Mouse (Mus musculus) midbrain, postnatal 0 days (tissue): Measurements from ENCODE around the gene Ccr1l1. TPM values are rescaled to one million over a fixed set of nuclear protein-coding genes. Genes with fewer than 3 reads are reported as not detected.
"Not testable (repeated sequence)": the region's sequence is repeated elsewhere in the genome, so short reads cannot be mapped to it uniquely, and the experiment has no call there.

ENCODE experiments used
- ATAC-seq: fragments of 200-750 bp; cut with Nextera tagmentation; 2 replicates; pipeline ENCODE4 v1.8.0; 2017; ENCODE audit warnings: moderate number of reproducible peaks, mild to moderate bottlenecking, moderate TSS enrichment, moderate library complexity; ENCODE audit not compliant: low FRiP score
- DNase-seq: peaks from one replicate; pipeline ENCODE4 v3.0.0-alpha.2; 2015; ENCODE audit warnings: low spot score
- H3K27ac ChIP-seq: fragments of 300-500 bp; sonication (generic); 2 replicates; pipeline ENCODE4 v1.5.1; 2014; ENCODE audit warnings: low read depth, mild to moderate bottlenecking, low read length, mixed read lengths
- H3K27me3 ChIP-seq: fragments of 300-500 bp; sonication (generic); 2 replicates; pipeline ENCODE4 v1.6.1; 2014; ENCODE audit warnings: low read length, control low read depth, mixed read lengths; ENCODE audit not compliant: insufficient read depth
- H3K36me3 ChIP-seq: fragments of 300-500 bp; sonication (generic); 2 replicates; pipeline ENCODE4 v1.6.1; 2014; ENCODE audit warnings: low read length, control low read depth, mixed read lengths; ENCODE audit not compliant: insufficient read depth
- H3K4me1 ChIP-seq: fragments of 300-500 bp; sonication (generic); 2 replicates; pipeline ENCODE4 v1.6.1; 2014; ENCODE audit warnings: mild to moderate bottlenecking, control low read depth, antibody characterized with exemption, low read length, mixed read lengths; ENCODE audit not compliant: insufficient read depth
- H3K4me2 ChIP-seq: fragments of 300-500 bp; sonication (generic); 2 replicates; pipeline ENCODE4 v1.6.1; 2014; ENCODE audit warnings: low read depth, mild to moderate bottlenecking, low read length, mixed read lengths; ENCODE audit not compliant: poor library complexity, severe bottlenecking
- H3K4me3 ChIP-seq: fragments of 300-500 bp; sonication (generic); 2 replicates; pipeline ENCODE4 v1.5.1; 2014; ENCODE audit warnings: low read depth, mild to moderate bottlenecking, low read length, moderate library complexity
- H3K9ac ChIP-seq: fragments of 300-500 bp; sonication (generic); replicated peaks from 2 replicates; pipeline ENCODE4 v1.6.1; 2014; ENCODE audit warnings: mild to moderate bottlenecking, low read length, moderate library complexity, mixed read lengths; ENCODE audit not compliant: poor library complexity, severe bottlenecking
- H3K9me3 ChIP-seq: fragments of 300-500 bp; sonication (generic); 2 replicates; pipeline ENCODE4 v1.6.1; 2016; ENCODE audit warnings: low read length, control low read depth
- CTCF ChIP-seq: IDR thresholded peaks from 2 replicates; pipeline ENCODE4 v1.5.1; 2016; ENCODE audit warnings: antibody characterized with exemption, mild to moderate bottlenecking
- WGBS: fragments of 180-500 bp; shearing (Covaris S2); extraction: QIAGEN DNeasy Blood & Tissue Kit; methylation state at CpG from one replicate; pipeline ENCODE4 v1.1.7; 2014; 5-methylcytosine and 5-hydroxymethylcytosine counted together
- polyA plus RNA-seq: library from polyadenylated mRNA; unstranded; fragments of >200 nt; fragmentation: Nextera tagmentation; extraction: Ambion mirVana; gene quantifications from 2 replicates; pipeline ENCODE4 v1.2.1, GENCODE M21; 2015
- total RNA-seq: library from RNA; depleted of rRNA; stranded (reverse); fragments of >200 nt; gene quantifications from 2 replicates; pipeline ENCODE4 v1.2.3, GENCODE M21; 2014

Gene Ccr1l1
- total and polyA plus RNA-seq, 2 experiments from 2014 or later: not detected

- WGBS: 92% methylated on average over 1 of the region's 1 CpGs
Observed at GRCm38 (mm10) chr9:123968290-123968912, 9.8 kb downstream of the Ccr1l1 start, which contains the start of gene Ccr1. Gene Ccr1, minus strand, starts transcription at chr9:123968692.

GRCm38 (mm10) chr9:123966858-123967495 lies 11.2 kb downstream of the Ccr1l1 start:
- WGBS: 94% methylated on average over 1 of the region's 4 CpGs
- not testable (repeated sequence) for H3K27me3 ChIP-seq, H3K9me3 ChIP-seq, ATAC-seq, H3K4me1 ChIP-seq, H3K27ac ChIP-seq, H3K4me3 ChIP-seq, H3K36me3 ChIP-seq, H3K9ac ChIP-seq, DNase-seq, H3K4me2 ChIP-seq

More at GRCm38 (mm10) chr9:123968290-123968912, 9.8 kb downstream of the Ccr1l1 start, which contains the start of gene Ccr1:
- no peak within 1 kb of the TSS for H3K9ac ChIP-seq
- H3K27ac ChIP-seq: no peak within 1 kb of the TSS
- no peaks in the 10 kb centered on the region for H3K27me3 ChIP-seq
- no peaks in the 10 kb centered on the region for H3K9me3 ChIP-seq
- H3K4me1 ChIP-seq: no peaks in the 10 kb centered on the region
- ATAC-seq (no peak), DNase-seq (no peak)
- H3K4me2 ChIP-seq: no peak within 1 kb of the TSS
- TF ChIP-seq CTCF: no peak
- H3K36me3 ChIP-seq: no peaks in the 10 kb centered on the region
- H3K4me3 ChIP-seq: no peak within 1 kb of the TSS

- Histone ChIP-seq H3K27ac (no peak overlapping the region), H3K9me3 (no peaks in the 10 kb centered on the region), H3K27me3 (no peaks in the 10 kb centered on the region), H3K4me3 (no peak overlapping the region), H3K4me2 (no peak overlapping the region), H3K4me1 (no peaks in the 10 kb centered on the region), H3K36me3 (no peaks in the 10 kb centered on the region), H3K9ac (no peak overlapping the region)
- ATAC-seq (no peak), DNase-seq (no peak)
- no peak for TF ChIP-seq CTCF
- 86% methylated on average over 3 of the region's 3 CpGs for WGBS
Observed at GRCm38 (mm10) chr9:123964776-123965175, 13.4 kb downstream of the Ccr1l1 start.

- Histone ChIP-seq H3K4me2 (no peak overlapping the region), H3K9me3 (no peaks in the 10 kb centered on the region), H3K36me3 (no peaks in the 10 kb centered on the region), H3K27me3 (no peaks in the 10 kb centered on the region), H3K4me1 (no peaks in the 10 kb centered on the region), H3K9ac (no peak overlapping the region), H3K27ac (no peak overlapping the region), H3K4me3 (no peak overlapping the region)
- 65% methylated on average over 1 of the region's 1 CpGs for WGBS
- DNase-seq (no peak), ATAC-seq (no peak)
- no peak for TF ChIP-seq CTCF
Observed at GRCm38 (mm10) chr9:123960161-123960560, 18.0 kb downstream of the Ccr1l1 start.

- ATAC-seq (no peak), DNase-seq (no peak)
- no peak overlapping the region for H3K4me2 ChIP-seq
- no peaks in the 10 kb centered on the region for H3K9me3 ChIP-seq
- 74% methylated on average over 3 of the region's 3 CpGs for WGBS
- no peak overlapping the region for H3K9ac ChIP-seq
- H3K27me3 ChIP-seq: no peaks in the 10 kb centered on the region
- H3K27ac ChIP-seq: no peak overlapping the region
- no peak for TF ChIP-seq CTCF
- H3K4me3 ChIP-seq: no peak overlapping the region
- no peaks in the 10 kb centered on the region for H3K36me3 ChIP-seq
- no peaks in the 10 kb centered on the region for H3K4me1 ChIP-seq
Observed at GRCm38 (mm10) chr9:123957911-123958413, 20.2 kb downstream of the Ccr1l1 start.

- ATAC-seq (no peak), DNase-seq (no peak)
- TF ChIP-seq CTCF: no peak
- H3K4me3 ChIP-seq: no peak overlapping the region
- H3K4me2 ChIP-seq: no peak overlapping the region
- no peak overlapping the region for H3K27ac ChIP-seq
- H3K9ac ChIP-seq: no peak overlapping the region
- no peaks in the 10 kb centered on the region for H3K4me1 ChIP-seq
- 80% methylated on average over 1 of the region's 1 CpGs for WGBS
- no peaks in the 10 kb centered on the region for H3K27me3 ChIP-seq
- H3K36me3 ChIP-seq: no peaks in the 10 kb centered on the region
- H3K9me3 ChIP-seq: no peaks in the 10 kb centered on the region
Observed at GRCm38 (mm10) chr9:123956892-123957291, 21.3 kb downstream of the Ccr1l1 start.
